Mouse (Mus musculus): Measurements from ENCODE around the gene Rfpl4.

GRCm38 (mm10) chr7:5125549-5126406 lies 9.0 kb upstream of the Rfpl4 start, which contains the start of gene Rasl2-9:
- peak; percentile 80 for TF ChIP-seq CTCF (IDR thresholded peaks at IDR 0.05; ENCODE audit: low read depth)
- TF ChIP-seq EP300 (IDR thresholded peaks at IDR 0.05; ENCODE audit: low read depth): peak; percentile 47; the same call in 1 of the 2 replicates

Measured in heart, postnatal 0 days (tissue).